Mouse (Mus musculus): ENCODE results near the gene Cdk6. TPM values are rescaled to one million over a fixed set of nuclear protein-coding genes. Genes with fewer than 3 reads are reported as not detected.
A peak's percentile ranks its signal among the peaks of the same experiment; 100 is the strongest.

Gene Cdk6
- polyA plus RNA-seq, 1 experiment, result 29.0 TPM

- H3K36me3 ChIP-seq (ENCODE audit: control insufficient read depth, insufficient read depth, low read length, poor library complexity, severe bottlenecking), result no peaks in the 10 kb centered on the region
- no peak overlapping the region for H3K27ac ChIP-seq (ENCODE audit: insufficient read depth, low read length)
- H3K27me3 ChIP-seq (ENCODE audit: control insufficient read depth, insufficient read depth, low read length, poor library complexity, severe bottlenecking), result no peaks in the 10 kb centered on the region
- H3K4me1 ChIP-seq (ENCODE audit: control insufficient read depth, insufficient read depth, low read length), result peaks cover 6% of the 10 kb centered on the region
- H3K9ac ChIP-seq (ENCODE audit: low read depth, poor library complexity, severe bottlenecking), result no peak overlapping the region
- TF ChIP-seq POLR2A (IDR thresholded peaks at IDR 0.05; ENCODE audit: insufficient read depth, low read length) (no peak), CTCF (IDR thresholded peaks at IDR 0.05; ENCODE audit: low read depth, low read length) (no peak), EP300 (IDR thresholded peaks at IDR 0.05; ENCODE audit: insufficient read depth, low read depth, low read length) (no peak)
- no peaks in the 10 kb centered on the region for H3K9me3 ChIP-seq (replicated peaks; ENCODE audit: control insufficient read depth, insufficient read depth, low read length, poor library complexity, severe bottlenecking)
- H3K4me3 ChIP-seq (ENCODE audit: low read depth, low read length), result no peak overlapping the region
Measured at GRCm38 (mm10) chr5:3385078-3385477, 43.8 kb downstream of the Cdk6 start.

DNA sequence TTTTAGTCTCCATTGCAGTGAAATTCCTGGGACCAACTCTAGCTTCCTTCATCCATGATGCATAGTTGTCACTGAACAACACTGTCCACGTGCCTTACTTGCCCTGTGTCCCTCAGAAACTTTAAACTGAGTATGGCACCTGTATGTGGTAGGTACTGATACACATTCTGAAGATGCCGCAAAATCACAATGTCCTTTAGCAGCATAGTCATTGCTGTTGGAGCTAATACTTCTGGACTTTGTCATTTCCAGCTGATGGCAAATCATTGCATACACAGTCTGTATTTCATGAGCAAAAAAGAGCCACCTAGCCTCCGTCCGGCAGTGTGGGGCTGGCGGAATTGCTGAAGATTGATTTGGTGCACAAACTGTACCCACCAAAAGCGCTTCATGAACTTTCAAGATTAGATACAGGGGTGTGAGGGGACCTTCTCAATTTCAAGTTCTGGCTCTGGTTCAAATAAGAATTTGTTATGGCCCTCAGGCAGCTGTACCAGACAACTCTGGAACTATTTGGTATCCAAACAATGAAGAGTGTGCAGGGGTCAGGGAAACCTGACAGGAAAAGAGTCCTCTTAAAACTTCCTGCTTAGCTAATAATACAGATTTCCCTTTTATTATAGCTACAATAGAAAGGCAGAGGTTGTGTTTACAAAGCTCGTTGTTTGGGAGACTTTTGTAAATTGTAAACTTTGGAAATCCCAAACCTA is 44.9 kb downstream of the Cdk6 start:
- Histone ChIP-seq H3K27ac (ENCODE audit: insufficient read depth, low read length) (peak overlapping the region; percentile 74), H3K4me1 (ENCODE audit: control insufficient read depth, insufficient read depth, low read length) (peaks cover 6% of the 10 kb centered on the region), H3K27me3 (ENCODE audit: control insufficient read depth, insufficient read depth, low read length, poor library complexity, severe bottlenecking) (no peaks in the 10 kb centered on the region), H3K9me3 (replicated peaks; ENCODE audit: control insufficient read depth, insufficient read depth, low read length, poor library complexity, severe bottlenecking) (no peaks in the 10 kb centered on the region), H3K9ac (ENCODE audit: low read depth, poor library complexity, severe bottlenecking) (no peak overlapping the region), H3K4me3 (ENCODE audit: low read depth, low read length) (no peak overlapping the region), H3K36me3 (ENCODE audit: control insufficient read depth, insufficient read depth, low read length, poor library complexity, severe bottlenecking) (peaks cover 3% of the 10 kb centered on the region; the same call in 1 of the 2 replicates)
- TF ChIP-seq POLR2A (IDR thresholded peaks at IDR 0.05; ENCODE audit: insufficient read depth, low read length) (no peak), CTCF (IDR thresholded peaks at IDR 0.05; ENCODE audit: low read depth, low read length) (no peak), EP300 (IDR thresholded peaks at IDR 0.05; ENCODE audit: insufficient read depth, low read depth, low read length) (no peak)

DNA sequence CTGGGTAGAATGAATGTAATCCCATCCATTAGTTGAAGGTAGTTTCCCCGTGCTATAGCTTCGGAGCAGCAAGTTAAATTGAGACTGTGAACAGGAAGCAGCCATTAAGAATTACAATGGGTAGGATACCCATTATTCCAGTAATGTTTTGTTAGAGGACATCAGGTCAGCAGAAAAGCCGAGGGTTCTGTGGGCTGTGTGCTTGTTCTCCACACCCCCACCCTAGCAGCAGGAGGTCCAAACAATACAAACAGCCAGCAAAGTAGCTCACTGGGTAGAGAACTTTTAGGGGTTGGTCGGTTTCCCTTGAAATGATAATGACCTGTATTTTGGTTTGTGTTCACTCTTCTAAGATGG is 45.4 kb downstream of the Cdk6 start:
- Histone ChIP-seq H3K27me3 (ENCODE audit: control insufficient read depth, insufficient read depth, low read length, poor library complexity, severe bottlenecking) (no peaks in the 10 kb centered on the region), H3K36me3 (ENCODE audit: control insufficient read depth, insufficient read depth, low read length, poor library complexity, severe bottlenecking) (peaks cover 3% of the 10 kb centered on the region; the same call in 1 of the 2 replicates), H3K9me3 (replicated peaks; ENCODE audit: control insufficient read depth, insufficient read depth, low read length, poor library complexity, severe bottlenecking) (no peaks in the 10 kb centered on the region), H3K4me3 (ENCODE audit: low read depth, low read length) (no peak overlapping the region), H3K9ac (ENCODE audit: low read depth, poor library complexity, severe bottlenecking) (no peak overlapping the region), H3K27ac (ENCODE audit: insufficient read depth, low read length) (peak overlapping the region; percentile 75; the same call in 1 of the 2 replicates), H3K4me1 (ENCODE audit: control insufficient read depth, insufficient read depth, low read length) (peaks cover 6% of the 10 kb centered on the region)
- TF ChIP-seq POLR2A (IDR thresholded peaks at IDR 0.05; ENCODE audit: insufficient read depth, low read length) (no peak), EP300 (IDR thresholded peaks at IDR 0.05; ENCODE audit: insufficient read depth, low read depth, low read length) (peak; percentile 90)

DNA sequence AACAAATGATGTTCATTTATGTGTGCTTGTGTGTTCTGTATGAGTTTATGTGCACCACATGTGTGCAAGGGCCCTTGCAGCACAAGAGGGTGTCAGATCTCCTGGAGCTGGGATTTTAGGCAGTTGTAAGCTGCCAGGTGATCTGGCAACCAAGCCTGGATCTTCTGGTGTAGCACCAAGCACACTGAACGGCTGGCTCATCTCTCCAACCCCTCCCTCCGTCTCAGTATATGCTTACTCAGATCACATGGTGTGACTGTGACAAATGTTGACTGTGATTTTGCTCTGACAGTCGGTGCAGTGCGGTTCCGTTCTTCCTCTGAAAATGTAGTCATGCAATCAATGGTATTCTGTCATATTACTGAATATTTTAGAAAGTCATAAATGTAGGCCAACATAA is 45.9 kb downstream of the Cdk6 start:
- Histone ChIP-seq H3K27ac (ENCODE audit: insufficient read depth, low read length) (peak overlapping the region; percentile 75), H3K9me3 (replicated peaks; ENCODE audit: control insufficient read depth, insufficient read depth, low read length, poor library complexity, severe bottlenecking) (no peaks in the 10 kb centered on the region), H3K4me1 (ENCODE audit: control insufficient read depth, insufficient read depth, low read length) (peaks cover 6% of the 10 kb centered on the region), H3K36me3 (ENCODE audit: control insufficient read depth, insufficient read depth, low read length, poor library complexity, severe bottlenecking) (peaks cover 3% of the 10 kb centered on the region; the same call in 1 of the 2 replicates), H3K27me3 (ENCODE audit: control insufficient read depth, insufficient read depth, low read length, poor library complexity, severe bottlenecking) (no peaks in the 10 kb centered on the region), H3K4me3 (ENCODE audit: low read depth, low read length) (no peak overlapping the region), H3K9ac (ENCODE audit: low read depth, poor library complexity, severe bottlenecking) (no peak overlapping the region)
- no peak for TF ChIP-seq POLR2A (IDR thresholded peaks at IDR 0.05; ENCODE audit: insufficient read depth, low read length)
- no peak for TF ChIP-seq EP300 (IDR thresholded peaks at IDR 0.05; ENCODE audit: insufficient read depth, low read depth, low read length)
- TF ChIP-seq CTCF (IDR thresholded peaks at IDR 0.05; ENCODE audit: low read depth, low read length), result no peak

GRCm38 (mm10) chr5:3392856-3393255 is 51.6 kb downstream of the Cdk6 start:
- Histone ChIP-seq H3K4me3 (ENCODE audit: low read depth, low read length) (no peak overlapping the region), H3K27me3 (ENCODE audit: control insufficient read depth, insufficient read depth, low read length, poor library complexity, severe bottlenecking) (no peaks in the 10 kb centered on the region), H3K9me3 (replicated peaks; ENCODE audit: control insufficient read depth, insufficient read depth, low read length, poor library complexity, severe bottlenecking) (no peaks in the 10 kb centered on the region), H3K4me1 (ENCODE audit: control insufficient read depth, insufficient read depth, low read length) (no peaks in the 10 kb centered on the region), H3K9ac (ENCODE audit: low read depth, poor library complexity, severe bottlenecking) (no peak overlapping the region), H3K36me3 (ENCODE audit: control insufficient read depth, insufficient read depth, low read length, poor library complexity, severe bottlenecking) (peaks cover 3% of the 10 kb centered on the region; the same call in 1 of the 2 replicates), H3K27ac (ENCODE audit: insufficient read depth, low read length) (no peak overlapping the region)
- TF ChIP-seq CTCF (IDR thresholded peaks at IDR 0.05; ENCODE audit: low read depth, low read length) (no peak), EP300 (IDR thresholded peaks at IDR 0.05; ENCODE audit: insufficient read depth, low read depth, low read length) (no peak), POLR2A (IDR thresholded peaks at IDR 0.05; ENCODE audit: insufficient read depth, low read length) (no peak)

GRCm38 (mm10) chr5:3394145-3394544 is 52.9 kb downstream of the Cdk6 start:
- no peaks in the 10 kb centered on the region for H3K4me1 ChIP-seq (ENCODE audit: control insufficient read depth, insufficient read depth, low read length)
- H3K36me3 ChIP-seq (ENCODE audit: control insufficient read depth, insufficient read depth, low read length, poor library complexity, severe bottlenecking), result peaks cover 3% of the 10 kb centered on the region; the same call in 1 of the 2 replicates
- no peak overlapping the region for H3K4me3 ChIP-seq (ENCODE audit: low read depth, low read length)
- no peaks in the 10 kb centered on the region for H3K9me3 ChIP-seq (replicated peaks; ENCODE audit: control insufficient read depth, insufficient read depth, low read length, poor library complexity, severe bottlenecking)
- H3K27me3 ChIP-seq (ENCODE audit: control insufficient read depth, insufficient read depth, low read length, poor library complexity, severe bottlenecking), result no peaks in the 10 kb centered on the region
- no peak overlapping the region for H3K9ac ChIP-seq (ENCODE audit: low read depth, poor library complexity, severe bottlenecking)
- no peak overlapping the region for H3K27ac ChIP-seq (ENCODE audit: insufficient read depth, low read length)
- TF ChIP-seq POLR2A (IDR thresholded peaks at IDR 0.05; ENCODE audit: insufficient read depth, low read length), result no peak
- TF ChIP-seq CTCF (IDR thresholded peaks at IDR 0.05; ENCODE audit: low read depth, low read length), result no peak
- TF ChIP-seq EP300 (IDR thresholded peaks at IDR 0.05; ENCODE audit: insufficient read depth, low read depth, low read length), result no peak
